Mouse (Mus musculus) adrenal gland, postnatal 14 days (tissue): ENCODE results near the gene D130043K22Rik. TPM values are rescaled to one million over a fixed set of nuclear protein-coding genes. Genes with fewer than 3 reads are reported as not detected.
A peak's percentile ranks its signal among the peaks of the same experiment; 100 is the strongest.

Source experiments
- DNase-seq: peaks from one replicate; pipeline ENCODE4 v3.0.0; 2021; ENCODE audit warnings: mixed read lengths
- long read RNA-seq, 2 experiments: library from polyadenylated mRNA; stranded (forward); transcript quantifications; one replicate each; pipeline ENCODE4 v2.0.0; 2021
- total RNA-seq: library from RNA; stranded (reverse); gene quantifications from 2 replicates; pipeline ENCODE4 v1.2.3, GENCODE M21; 2021

D130043K22Rik gene
- 0.83 and 1.3 TPM in 2 replicates for total RNA-seq
- long read RNA-seq, experiment 1, result 0 reads
- long read RNA-seq, experiment 2, result 0 reads

DNA sequence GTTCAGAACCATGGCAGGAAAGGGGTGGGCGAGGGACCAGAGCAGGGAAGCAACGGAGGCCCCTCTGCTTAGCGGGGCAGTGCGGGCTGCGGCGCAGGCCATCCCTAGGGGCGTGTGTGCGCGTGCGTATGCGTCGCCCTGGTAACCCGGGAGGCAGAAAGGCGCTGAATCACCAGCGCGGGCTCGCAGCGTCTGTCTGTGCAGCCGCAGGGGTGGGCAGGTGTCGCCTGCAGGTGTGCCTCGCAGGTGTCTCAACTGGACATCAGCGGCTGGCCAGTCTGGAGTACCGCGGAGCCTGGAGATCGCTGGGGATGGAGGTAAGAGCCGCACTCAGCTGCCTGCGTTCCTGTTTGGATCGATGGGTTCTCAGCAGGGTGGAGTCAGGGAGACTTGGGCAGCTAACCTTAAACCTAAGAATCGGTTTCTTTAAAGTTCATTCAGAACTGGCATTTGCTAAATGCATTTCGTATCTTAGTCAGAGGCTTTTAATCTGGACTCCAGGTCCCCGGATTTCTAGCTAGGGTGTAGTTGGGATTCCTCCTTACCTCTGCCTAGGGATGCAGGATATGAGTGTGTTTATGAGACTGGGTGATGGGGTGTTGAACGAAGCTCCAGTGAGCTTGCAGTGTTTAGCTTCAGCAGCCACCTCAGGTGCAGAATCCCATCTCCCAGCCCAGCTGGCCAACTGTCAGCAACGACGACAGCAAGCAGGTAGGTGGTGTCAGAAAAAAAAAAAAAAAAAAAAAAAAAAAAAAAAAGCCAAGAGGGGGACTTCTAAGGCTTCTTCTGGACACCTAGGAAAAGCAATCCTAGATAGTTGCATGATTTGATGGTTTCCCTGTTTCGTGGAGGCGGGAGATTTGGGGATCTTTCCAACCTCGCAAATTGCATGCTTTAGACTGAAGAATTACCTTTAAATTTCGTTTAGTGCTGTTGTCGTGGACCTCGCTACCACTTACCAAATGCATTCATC, at the start of gene D130043K22Rik:
TSS of gene D130043K22Rik (plus strand) at position 153 of the 973 bp plus-strand sequence.
- DNase-seq, result peak; percentile 82

DNA sequence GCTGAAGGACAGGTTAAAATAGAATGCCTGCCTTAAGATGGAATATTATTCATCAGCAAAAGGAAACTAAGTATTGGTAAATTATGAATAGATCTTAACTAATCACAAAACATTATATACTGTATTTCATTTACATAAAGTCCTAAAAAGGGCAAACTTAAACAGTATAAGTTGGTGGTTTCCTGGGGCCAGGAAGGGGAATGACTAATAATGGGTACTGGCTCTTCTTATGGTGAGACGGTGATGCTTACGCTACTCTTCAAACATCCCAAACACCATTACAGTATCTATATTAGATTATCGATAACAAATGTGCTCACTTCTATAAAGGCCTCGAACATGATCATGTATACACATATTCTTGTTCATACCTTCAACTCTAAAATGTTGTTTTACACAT, 46.2 kb upstream of the D130043K22Rik start:
- no peak for DNase-seq

DNA sequence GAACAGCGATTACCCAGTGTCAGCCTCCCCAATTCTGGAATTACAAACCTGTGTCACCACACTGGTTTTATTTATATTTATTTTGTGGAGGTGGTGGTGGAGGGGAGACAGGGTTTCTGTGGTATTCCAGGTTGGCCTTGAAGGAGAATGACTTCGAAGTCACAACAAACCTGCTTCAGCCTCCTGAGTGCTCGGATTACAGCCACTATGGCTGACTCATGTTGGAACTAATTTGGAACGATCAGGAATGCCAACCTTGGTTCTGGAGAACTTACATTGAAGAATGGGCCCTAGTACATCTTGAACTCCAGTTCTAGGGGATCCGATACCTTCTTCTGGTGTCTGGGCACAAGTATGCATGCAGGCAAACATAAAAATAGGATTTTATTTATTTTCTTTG, 45.6 kb upstream of the D130043K22Rik start:
- peak; percentile 21 for DNase-seq

DNA sequence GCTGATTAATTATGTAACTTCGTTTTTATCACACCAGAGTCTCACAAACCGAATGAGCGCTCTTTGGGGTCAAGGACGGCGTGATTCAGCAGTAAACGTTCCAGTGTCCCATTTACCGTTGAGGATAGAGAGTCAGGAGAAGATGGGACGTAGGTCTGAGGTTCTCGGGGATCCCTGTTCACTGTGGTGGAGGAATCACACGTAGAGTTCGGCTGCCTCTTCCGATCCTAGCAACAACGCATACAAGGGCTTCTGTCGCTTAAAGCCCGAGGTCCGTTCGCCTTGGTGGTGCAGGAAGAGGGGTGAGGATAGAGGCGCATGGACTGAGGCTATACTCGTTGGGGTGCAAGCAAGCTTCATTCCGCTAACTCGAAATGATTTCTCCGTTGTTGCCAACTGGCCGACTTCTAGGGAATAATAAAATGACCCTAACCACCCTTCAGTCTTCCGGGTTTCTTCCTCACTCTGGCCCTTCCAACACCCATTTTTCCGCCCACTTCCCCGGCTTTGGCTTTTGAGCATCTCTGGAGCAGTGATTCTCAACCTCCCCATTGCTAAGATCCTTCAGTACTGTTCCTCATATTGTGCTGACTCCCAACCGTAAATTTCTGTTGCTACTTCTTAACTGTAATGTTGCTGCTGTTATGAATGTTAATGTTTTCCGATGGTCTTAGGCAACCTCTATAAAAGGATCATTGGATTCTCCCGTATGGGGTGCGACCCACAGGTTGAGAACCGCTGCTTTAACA, 44.8 kb upstream of the D130043K22Rik start:
- DNase-seq, result peak; percentile 75

DNA sequence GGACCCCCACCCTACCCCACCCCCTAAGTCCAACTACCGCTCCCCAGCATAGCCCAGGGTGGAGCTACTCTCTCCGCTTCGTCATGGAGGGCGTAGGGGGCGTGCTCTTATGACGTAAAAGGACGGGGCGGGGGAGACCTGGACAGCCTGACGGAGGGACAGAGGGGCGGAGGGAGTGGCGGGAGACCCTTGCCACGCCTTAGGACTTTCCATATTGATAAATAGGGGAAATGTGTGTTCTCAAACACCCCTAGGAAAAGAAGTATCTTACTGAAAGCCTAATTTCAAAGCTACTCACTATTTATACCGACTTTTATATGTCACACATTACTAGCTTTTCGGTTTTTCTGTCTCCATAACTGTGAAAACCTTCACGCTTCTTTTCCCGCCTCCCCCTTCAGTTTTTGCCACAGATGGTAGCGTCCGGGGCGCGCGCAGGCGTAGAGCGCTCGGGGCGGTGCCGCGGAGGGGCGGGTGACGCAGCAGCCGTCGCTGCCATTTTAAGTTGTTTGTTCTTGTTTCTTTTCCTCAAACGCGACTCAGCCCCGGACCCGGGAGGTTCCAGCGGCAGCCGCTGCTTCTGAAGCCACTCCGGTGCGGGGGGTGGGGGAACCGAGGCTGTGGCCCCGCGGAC, 44.1 kb upstream of the D130043K22Rik start:
- peak; percentile 99 for DNase-seq

DNA sequence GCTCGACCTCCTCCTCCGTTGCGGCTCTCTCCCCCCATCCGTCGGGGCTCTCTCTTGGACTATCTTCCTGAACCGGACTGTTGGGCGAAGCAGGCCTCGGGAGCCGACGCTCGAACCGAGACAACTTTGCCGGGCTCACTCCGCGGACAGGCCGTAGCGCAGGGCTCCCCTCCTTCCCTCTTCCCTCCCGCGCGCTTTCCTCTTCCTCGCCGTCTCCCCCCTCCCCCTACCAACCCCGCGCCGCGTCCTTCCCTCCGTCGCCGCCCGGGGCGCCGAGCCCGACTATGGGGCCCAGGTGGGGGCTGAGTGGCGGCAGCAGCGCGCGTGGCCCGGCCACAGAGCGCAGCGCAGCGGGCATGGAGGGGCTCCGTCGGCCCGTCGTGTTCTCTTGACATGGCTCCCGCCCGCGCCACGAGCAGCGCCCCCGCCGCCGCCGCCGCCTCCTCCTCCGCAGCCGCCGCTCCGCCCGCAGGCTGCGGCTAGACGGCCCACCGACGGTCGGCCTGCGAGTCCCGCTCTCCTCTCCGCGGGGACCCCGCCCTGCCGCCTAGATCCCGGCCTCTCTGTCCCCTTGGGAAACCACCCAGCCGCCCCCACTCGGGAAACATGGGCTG, 43.5 kb upstream of the D130043K22Rik start, which contains the start of gene BC005537:
TSS of gene BC005537 (plus strand) at position 350 of the 614 bp plus-strand sequence.
- DNase-seq, result peak; percentile 80

DNA sequence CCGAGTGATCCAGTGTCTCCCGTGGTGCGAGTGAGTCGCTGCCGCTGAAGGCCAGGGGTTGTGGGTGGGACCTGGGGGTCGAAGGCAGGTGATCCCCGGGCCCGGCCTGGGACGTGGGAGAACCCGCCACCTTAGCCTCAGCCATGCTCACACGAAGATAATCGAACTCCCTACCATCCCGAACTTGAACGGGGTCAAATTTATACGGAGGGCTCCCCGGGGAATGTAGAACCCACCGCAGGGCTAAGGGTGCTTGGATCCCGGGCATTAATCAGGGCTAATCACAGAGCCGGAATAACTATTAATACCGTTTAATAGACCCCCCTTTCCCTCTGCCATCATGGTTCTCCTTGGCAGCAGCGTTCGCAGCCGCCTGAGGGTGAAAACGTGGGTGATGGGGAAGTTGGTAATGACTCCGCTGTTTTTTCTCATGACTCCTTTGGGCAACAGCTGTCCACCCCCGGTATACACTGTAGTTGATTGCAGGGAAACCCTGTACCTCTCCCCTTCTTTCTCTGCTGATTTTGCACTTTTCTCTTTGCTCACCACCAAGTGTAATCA, 42.7 kb upstream of the D130043K22Rik start:
- peak; percentile 62 for DNase-seq

DNA sequence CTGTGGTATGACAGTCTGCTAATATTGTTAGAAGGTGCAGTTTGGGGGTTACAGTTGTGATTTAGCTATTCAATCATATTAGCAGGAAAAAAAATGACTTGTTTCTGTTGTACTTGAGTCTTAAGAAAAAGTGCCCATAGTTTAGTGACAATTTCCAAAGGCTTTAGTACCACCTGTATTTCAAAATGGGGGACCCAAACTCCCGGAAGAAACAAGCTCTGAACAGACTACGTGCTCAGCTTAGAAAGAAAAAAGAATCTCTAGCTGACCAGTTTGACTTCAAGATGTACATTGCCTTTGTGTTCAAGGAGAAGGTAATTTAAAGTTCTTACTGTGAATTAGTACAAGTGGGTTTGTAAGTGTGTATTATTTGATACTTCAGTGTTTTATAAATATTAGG, 41.7 kb upstream of the D130043K22Rik start:
- no peak for DNase-seq

DNA sequence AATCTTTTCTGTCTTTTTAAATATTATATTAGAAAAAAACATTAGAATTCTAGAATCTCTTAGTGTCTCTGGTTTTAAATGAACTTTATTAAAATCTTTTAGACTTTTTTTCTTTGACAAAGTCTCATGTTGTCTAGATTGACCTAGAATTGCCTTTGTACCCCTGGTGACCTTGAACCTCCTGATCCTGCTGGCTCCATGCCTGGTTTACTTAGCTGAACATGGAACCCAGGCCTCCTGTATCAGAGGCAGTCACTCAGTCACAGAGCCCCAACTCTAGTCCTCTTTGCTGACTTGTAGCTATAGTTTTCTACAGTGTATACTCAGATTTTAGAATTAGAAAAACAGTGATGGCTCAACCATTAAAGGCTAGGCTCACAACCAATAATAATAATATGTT, 38.9 kb upstream of the D130043K22Rik start:
- peak; percentile 57 for DNase-seq

DNA sequence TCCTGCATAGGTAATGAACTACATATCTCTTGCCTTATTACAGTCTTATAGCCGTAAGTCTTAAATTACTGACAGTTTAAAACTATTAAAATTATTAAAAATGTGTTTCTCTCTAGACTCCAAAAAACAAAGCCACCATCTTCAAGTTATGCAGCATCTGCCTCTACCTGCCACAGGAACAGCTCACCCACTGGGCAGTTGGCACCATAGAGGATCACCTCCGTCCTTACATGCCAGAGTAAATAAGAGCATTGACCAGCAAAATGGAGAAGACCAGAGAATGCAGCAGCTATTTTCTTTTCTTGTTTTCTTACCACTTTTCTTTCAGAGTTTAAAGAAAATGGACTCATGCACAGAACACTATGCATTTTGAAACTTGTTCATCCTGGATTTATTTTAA, 32.4 kb upstream of the D130043K22Rik start:
- DNase-seq, result no peak

DNA sequence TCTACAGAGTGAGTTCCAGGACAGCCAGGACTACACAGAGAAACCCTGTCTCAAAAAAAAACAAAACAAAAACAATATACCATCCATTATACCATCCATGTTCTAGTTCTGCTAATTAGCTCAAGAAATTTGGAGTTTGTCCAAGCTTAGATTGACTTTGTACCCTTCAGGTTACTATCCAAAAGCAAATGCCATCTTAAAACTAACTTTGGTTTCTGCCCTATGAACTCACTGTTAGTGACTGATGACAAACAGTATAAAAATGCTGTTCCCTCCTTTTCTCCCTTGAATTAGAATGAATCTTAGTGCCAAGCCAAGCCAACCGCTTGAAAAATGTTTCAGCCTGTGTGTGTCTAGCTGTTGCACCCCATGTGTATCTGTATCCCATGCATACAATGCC, 30.3 kb upstream of the D130043K22Rik start:
- no peak for DNase-seq

DNA sequence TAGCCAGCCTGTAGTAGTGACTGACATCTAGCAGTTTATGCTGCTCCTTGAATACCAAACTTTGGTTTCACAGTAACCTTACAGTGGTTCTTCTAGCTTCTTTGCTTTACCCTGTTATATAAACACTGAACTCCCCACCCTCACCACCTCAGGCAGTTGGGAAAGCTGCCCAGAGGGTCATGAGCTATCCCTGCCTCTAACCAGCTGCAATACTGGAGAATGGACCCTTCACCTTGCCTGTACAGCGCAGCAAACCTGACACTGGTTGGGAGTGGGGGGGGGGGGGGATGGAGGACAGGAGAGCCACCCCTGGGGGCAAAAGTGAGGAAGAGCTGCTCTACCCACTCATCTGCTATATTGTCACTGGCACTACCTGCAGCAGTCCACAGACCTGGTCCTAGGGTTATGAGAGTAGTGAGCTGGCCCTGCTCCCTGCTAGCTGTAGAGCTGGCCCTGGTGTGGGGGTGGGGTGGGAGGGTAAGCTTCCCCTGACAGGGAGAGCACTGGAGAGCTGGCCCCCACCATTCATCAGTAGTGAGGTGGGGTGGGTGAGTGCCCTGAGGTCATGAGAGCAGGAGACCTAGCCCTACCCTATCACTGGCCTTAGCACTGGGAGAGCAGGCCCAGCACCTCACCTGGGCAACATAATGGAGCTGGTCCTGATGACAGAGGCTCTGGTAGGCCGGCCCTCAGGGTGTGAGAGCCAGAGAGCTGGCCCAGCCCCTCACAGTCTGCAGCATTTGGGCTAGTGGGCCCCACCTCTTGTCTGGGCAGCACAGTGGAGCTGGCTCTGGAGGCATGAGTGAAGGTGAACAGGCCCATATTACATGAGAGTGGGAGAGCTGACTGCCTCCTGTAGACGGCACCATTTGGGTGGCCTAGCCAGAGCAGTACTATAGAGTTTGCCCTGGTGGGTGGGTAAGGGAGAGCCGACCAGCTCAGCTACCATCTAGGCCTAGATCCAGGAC, 28.5 kb upstream of the D130043K22Rik start:
- DNase-seq, result peak; percentile 11

DNA sequence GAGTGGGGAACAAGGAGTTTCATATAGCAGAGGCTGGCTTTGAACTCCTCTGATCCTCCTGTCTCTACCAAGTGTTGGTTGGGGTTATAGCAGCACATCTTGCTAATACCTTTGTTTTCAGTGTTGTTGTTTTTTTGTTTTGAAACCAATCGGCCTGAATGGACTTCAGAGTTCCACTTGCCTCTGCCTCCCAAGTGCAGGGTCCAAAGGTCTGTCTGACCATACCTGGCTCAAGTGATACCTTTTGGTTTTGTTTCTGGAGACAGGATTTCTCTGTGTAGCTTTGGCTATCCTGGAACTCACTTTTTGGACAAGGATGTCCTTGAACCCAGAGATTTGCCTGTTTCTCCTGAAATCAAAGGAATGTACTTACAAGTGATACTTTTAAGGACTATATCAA, 25.0 kb upstream of the D130043K22Rik start:
- no peak for DNase-seq

DNA sequence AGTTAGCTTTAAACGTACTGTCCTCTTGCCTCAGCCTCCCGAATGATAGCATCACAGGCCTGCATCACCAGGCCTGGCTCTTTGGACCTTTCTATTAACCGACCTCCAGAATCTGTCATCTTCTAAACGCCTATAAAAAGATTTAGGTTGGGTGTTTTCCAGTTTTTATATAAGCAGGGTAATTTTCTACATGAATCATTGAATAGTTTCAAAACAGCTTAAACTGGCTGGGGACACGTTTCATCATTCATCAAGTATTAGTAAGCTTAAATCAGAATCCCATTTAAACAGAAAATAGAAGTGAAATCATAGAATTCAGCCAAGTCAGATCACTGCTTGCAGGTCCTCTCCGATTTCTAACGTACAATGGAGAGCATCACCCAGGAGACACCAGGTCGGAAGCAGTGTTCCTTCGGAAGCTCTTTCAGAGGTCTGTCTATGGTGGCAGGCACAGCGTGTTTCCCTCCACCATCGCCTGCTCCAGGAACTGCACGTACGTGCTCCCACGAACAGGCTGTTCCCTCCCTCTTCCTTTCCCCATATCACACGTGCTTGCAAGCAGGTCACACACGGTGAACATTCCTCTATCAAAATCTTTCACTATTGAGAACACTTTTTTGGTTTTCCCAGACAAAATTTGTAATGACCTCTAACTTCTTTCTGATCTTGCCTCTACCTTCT, 22.1 kb upstream of the D130043K22Rik start:
- peak; percentile 19 for DNase-seq

DNA sequence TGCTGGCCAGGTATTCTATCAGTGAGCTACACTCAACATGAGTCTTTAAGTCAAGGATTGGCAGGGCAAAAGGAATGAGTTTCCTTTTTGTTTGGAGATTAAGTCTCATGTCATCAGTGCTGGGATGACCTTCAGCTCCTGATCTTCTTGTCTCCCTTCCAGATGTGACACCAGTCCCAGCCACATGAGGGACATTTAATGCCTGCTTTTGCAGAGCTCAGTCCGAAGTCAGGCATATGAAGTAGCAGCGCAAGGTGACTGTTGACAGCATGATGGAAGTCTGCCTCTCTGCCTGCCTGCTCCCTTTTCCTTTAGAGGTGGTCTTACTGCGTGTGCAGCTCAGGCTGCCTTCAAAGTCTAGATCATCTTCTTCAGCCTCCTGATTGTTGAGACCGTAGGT, 20.3 kb upstream of the D130043K22Rik start:
- DNase-seq, result peak; percentile 59

DNA sequence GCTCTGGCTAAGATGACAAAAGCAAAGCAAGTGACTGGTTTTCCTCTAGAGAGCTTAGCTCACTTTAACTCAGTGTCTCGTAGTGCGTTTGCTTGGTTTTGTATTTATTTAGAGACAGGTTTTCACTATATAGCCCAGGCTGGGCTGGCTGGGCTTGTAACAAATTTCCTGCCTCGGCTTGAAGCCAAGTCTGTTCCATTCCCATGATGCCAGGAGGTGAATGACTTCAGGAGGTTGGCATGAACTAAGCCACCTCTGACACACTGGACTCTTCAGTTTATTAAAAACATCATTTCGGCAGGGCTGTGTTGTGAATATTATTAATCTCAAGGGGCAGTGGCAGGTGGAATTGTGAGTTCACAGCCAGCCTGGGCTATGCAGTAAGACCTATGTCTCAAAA, 19.3 kb upstream of the D130043K22Rik start:
- peak; percentile 40 for DNase-seq

DNA sequence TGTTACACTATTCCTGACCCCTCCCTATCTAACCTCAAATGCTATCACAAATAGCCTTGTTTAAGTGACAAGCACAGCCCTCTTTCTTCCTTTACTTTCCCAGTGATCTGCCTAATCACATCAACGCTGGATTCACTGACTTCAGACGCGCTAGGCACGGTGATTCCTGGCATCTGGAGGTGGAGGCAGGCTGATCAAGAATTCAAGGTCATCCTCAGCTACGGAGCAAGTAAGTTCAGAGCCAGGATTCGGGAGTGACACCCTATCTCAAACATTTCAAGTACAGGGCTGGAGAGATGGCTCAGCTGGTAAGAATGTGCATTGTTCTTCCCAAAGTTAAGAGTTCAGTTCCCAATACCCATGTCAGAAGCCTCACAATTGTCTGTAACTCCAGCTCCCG, 18.8 kb upstream of the D130043K22Rik start:
- no peak for DNase-seq

DNA sequence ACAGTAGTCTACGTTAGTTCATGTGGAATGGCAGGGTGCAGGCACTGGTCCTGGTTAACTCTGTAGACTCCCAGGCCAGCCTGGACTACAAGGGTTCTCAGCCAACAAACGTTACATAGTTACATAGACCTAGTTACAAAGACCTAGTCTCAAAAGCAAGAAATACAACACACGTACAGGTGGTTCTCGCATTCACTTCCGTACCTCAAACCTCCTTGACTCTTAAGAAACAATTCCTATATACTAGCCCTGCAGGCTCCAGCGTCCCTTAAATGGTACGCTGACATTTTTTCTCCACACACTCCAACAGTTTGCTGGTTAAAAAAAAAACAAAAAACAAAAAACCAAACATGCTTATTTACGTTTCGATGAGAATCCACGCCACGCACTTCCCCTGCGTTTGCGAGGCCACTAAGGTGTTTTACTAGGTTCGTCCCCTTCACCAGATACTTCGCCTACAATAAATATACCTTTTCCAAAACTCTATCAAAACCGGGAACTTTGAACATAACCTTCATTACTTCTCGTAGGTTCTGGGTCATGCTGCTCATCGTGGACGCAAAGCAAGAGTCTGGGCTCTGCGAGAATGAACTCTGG, 14.1 kb upstream of the D130043K22Rik start:
- DNase-seq, result no peak

DNA sequence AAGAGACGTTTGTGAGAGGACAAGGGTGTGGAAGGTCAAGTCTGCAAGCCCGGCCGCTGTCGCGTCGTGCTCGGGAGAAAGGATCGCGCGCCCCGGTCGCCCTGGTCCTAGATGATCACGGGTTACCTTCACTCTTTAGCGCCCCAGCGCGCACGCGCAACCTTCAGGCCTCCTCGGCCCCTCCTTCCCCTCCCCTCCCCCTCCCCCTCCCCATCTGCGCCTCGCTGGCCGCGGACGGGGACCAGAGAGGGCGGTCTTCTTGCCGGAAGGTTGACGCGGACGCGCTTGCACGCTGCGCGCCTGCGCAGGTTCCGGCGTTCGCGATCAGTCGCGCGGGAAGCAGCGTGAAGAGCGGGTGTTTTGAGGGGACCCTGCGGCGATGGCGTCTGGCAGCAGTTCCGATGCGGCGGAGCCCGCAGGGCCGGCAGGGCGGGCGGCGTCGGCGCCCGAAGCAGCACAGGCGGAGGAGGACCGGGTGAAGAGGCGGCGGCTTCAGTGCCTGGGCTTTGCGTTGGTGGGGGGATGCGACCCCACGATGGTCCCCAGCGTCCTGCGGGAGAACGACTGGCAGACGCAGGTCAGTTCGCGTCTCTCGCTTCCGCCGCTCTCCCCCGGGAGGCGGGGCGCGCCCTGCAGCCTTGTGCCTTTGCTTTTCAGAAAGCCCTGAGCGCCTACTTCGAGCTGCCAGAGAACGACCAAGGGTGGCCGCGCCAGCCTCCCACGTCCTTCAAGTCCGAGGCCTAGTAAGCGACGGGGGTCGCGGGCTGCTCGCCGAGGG, 13.4 kb upstream of the D130043K22Rik start, which contains the start of the genes Acot13 and Tdp2:
TSS of gene Acot13 (minus strand) at position 188 of the 778 bp plus-strand sequence.
TSS of gene Tdp2 (plus strand) at position 327 of the 778 bp plus-strand sequence.
- DNase-seq, result peak; percentile 98
